Mouse (Mus musculus) T-cell, adult 2 months (primary cell): ENCODE results near the gene Nbl1.

Source experiments
- DNase-seq: peaks from one replicate; pipeline ENCODE4 v3.0.0; 2022; ENCODE audit warnings: low spot score

The Nbl1 gene

DNA sequence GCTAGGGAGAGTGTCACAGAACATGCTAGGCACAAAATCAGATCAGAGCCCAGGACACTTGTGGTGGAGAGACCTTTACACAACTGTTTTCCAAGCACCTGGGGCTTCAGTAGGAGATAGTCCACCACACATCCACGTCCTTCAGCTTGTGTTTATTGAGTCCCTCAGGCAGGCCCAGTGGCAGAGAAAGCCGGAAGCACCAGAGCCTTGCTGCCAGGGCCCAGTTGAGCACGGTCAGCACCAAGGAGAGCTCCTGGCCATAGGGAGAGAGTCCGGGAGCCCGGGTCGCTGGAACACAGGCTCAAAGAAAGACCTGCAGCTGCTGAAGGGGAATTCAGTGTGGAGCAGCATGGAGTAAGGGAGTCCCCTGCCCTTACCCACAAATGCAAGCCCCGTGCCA, 33.2 kb downstream of the Nbl1 start:
- no peak for DNase-seq

DNA sequence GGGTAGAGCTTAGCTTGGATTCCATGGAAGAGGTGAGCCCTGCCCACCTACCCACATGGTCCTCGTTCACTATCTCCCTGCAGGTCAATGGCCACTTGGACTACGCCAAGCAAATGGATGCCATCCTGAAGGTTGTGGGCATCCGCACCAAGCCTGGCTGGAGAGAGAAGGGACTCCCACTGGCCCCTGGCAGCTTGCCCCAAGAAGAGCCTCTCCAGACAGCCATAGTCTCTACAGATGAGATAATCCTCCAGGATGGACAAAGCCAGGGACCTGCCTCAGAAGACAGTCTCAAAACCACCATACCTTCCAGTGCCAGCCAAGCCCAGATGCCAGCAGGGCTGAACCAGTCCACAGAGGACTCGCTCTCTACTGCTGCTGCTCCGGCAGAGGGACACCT, 34.8 kb downstream of the Nbl1 start:
- no peak for DNase-seq

GRCm38 (mm10) chr4:139057291-139057690, 35.5 kb downstream of the Nbl1 start:
- DNase-seq = no peak

GRCm38 (mm10) chr4:139055744-139056143, 37.0 kb downstream of the Nbl1 start:
- no peak for DNase-seq

GRCm38 (mm10) chr4:139055336-139055735, 37.5 kb downstream of the Nbl1 start:
- no peak for DNase-seq

- no peak for DNase-seq
Observed at GRCm38 (mm10) chr4:139054300-139054923, 38.4 kb downstream of the Nbl1 start.

GRCm38 (mm10) chr4:139053391-139053790, 39.4 kb downstream of the Nbl1 start:
- no peak for DNase-seq

- DNase-seq = no peak
Observed at GRCm38 (mm10) chr4:139052796-139053195, 40.0 kb downstream of the Nbl1 start.

DNA sequence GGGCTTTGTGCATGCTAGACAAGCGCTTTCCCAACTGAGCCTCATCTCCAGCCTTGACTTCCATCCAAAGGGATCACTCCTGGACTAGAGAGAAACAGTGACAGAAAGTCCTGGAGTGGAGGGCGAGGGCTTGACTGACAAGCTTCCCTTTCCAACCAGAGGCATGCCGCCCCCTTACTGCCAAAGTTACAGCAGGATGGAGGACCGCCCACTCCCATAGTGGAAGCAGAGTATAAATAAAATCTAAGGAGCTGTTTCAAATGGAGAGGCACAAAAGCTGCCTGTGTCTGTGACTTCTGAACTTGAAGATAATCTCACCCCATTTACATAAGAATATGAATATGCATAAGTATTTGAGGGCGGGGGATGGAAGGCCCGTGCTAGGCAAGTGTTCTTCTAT, 44.3 kb downstream of the Nbl1 start:
- no peak for DNase-seq

DNA sequence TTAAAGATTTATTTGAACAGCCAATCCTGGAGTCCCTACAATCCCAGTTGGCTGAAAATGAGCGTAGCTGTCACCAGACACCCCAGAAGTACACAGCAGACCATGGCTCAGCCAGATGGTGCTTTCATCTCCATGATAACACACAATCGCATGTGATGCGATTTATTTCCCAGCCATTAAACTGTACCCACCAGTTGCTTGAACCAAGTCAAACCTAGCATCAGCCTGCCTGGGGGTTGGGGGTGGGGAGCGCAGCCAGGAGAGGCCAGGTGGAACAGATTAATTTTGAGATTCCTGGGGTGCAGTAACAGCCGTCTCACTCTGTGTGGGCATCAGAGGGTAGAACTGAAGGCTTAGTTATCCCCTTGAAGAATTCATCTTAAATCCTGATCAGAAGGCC, 46.4 kb downstream of the Nbl1 start:
- no peak for DNase-seq

DNA sequence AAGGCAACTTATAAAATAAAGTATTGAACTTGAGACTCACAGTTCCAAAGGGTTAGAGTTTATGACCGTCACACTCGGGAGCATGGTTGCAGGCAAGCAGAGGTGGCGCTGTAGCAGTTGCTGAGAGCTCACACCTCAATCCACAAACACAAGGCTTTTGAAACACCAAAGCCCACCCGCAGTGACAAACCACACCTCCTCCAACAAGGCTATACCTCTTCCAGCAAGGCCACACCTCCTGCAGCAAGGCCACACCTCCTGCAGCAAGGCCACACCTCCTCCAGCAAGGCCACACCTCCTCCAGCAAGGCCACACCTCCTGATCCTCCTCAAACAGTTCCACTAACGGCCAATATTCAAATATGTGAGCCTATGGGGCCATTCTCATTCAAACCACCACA, 48.2 kb downstream of the Nbl1 start:
- no peak for DNase-seq

DNA sequence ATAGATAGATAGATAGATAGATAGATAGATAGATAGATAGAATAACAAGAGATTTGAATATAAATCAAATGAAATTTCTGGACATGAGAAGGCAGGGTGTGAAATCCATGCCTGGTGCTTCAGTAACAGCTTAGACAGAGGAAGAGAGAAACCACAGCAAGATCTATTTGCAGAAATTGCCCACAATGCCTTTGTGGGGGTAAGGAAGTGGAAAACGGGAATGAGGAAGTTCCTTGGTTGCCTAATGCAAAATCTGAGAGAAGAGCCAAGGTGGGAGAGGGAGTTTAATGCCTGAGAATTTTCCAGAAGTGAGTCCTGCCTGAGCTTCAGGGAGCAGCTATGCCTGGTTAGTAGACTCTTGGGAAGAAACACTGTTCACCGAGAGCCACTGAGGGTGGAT, 49.2 kb downstream of the Nbl1 start:
- DNase-seq = no peak

- DNase-seq = no peak
Observed at GRCm38 (mm10) chr4:139042611-139043010, 50.2 kb downstream of the Nbl1 start.

GRCm38 (mm10) chr4:139040084-139040839, 52.5 kb downstream of the Nbl1 start:
- no peak for DNase-seq

DNA sequence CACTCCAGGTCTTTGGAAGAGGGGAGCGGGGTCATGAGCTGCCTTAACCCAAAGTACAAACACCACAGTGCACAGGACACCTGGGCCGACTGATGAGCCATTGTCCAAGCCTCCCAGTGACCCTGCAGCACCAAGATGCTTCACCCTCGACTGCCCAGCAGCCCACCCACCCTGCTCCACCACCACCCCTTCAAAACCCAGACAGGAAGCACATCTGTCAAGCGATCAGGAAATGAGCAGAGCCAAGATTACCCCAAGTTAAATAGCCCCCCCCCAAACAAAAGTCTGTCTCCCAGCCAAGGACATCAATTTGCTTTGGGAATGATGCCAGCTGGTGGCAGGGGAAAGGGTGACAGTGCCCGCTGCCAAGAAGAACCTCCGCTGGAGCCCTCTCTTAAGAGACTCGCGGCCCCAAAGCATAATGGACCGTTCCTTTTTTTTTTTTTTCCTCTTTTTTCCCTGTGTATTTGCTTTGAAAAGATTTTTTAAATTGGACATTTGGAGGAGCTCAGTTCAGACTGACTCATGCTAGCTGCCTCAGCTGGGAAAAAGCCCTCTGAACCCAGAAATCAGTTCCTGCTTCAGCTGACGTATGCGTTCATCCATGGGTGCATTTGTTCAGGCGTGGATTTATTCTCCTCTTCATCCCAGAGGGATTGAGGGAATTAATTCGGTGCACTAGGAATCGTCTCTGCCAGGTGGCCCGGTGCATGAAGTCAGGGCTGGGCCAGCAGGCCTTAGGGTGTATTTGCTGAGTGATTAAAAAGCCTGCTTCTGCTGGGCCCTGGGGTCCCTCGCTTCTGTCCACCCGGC, 54.8 kb downstream of the Nbl1 start:
- no peak for DNase-seq

- DNase-seq = no peak
Observed at GRCm38 (mm10) chr4:139035799-139036198, 57.0 kb downstream of the Nbl1 start.

GRCm38 (mm10) chr4:139034942-139035341, 57.9 kb downstream of the Nbl1 start:
- no peak for DNase-seq

GRCm38 (mm10) chr4:139034540-139034939, 58.3 kb downstream of the Nbl1 start:
- no peak for DNase-seq

- no peak for DNase-seq
Observed at GRCm38 (mm10) chr4:139034010-139034367, 58.8 kb downstream of the Nbl1 start.

- no peak for DNase-seq
Observed at GRCm38 (mm10) chr4:139033263-139034009, 59.4 kb downstream of the Nbl1 start.

GRCm38 (mm10) chr4:139032521-139032920, 60.3 kb downstream of the Nbl1 start:
- DNase-seq = no peak
